Mouse (Mus musculus) CH12.LX (cell line): ENCODE measurements around the gene Cycs. TPM values are rescaled to one million over a fixed set of nuclear protein-coding genes. Genes with fewer than 3 reads are reported as not detected.

ENCODE experiments used
- DNase-seq: peaks from one replicate; pipeline ENCODE4 v3.0.0-alpha.2; 2013; ENCODE audit errors: extremely low read depth
- H3K27ac ChIP-seq: 2 replicates; pipeline ENCODE4 v1.5.1; 2012; ENCODE audit warnings: low read depth, mild to moderate bottlenecking, control low read depth, moderate library complexity; ENCODE audit not compliant: insufficient read depth
- H3K27me3 ChIP-seq: replicated peaks from 2 replicates; pipeline ENCODE3; 2012; ENCODE audit warnings: inconsistent platforms
- H3K36me3 ChIP-seq, 2 experiments: replicated peaks in 1 of 2; 2 replicates each; pipeline versions ENCODE3 to v1.6.1; 2012; ENCODE audit warnings: inconsistent platforms in 1 of 2, low read length in 1 of 2, mild to moderate bottlenecking in 1 of 2, mixed read lengths in 1 of 2, moderate library complexity in 1 of 2; ENCODE audit not compliant: control insufficient read depth in 1 of 2, insufficient read depth in 1 of 2
- H3K4me1 ChIP-seq, 2 experiments: 2 replicates each; pipeline ENCODE4 v1.6.1; 2012; ENCODE audit warnings: inconsistent platforms in 1 of 2, moderate library complexity in 1 of 2; ENCODE audit not compliant: insufficient read depth in 2 of 2, control insufficient read depth in 1 of 2
- H3K4me2 ChIP-seq: 2 replicates; pipeline ENCODE4 v1.6.1; 2012; ENCODE audit warnings: low read depth, mild to moderate bottlenecking, control low read depth; ENCODE audit not compliant: poor library complexity, insufficient read depth, severe bottlenecking
- H3K4me3 ChIP-seq, 3 experiments: fragments of 150-350 bp in 1 of 3; sonication (generic) in 1 of 3; replicated peaks in 1 of 3; 2 replicates each; pipeline versions ENCODE3 to v1.5.1; 2011 to 2012; ENCODE audit warnings: low read depth in 2 of 3, low read length in 2 of 3, mild to moderate bottlenecking in 2 of 3, moderate library complexity in 2 of 3, control low read depth in 1 of 3, improper control_type of control experiment in 1 of 3, inconsistent platforms in 1 of 3, mixed read lengths in 1 of 3; ENCODE audit not compliant: poor library complexity in 1 of 3
- H3K79me2 ChIP-seq: replicated peaks from 2 replicates; pipeline ENCODE4 v1.6.1; 2012; ENCODE audit warnings: mild to moderate bottlenecking, moderate library complexity; ENCODE audit not compliant: control insufficient read depth, poor library complexity, insufficient read depth, severe bottlenecking; ENCODE audit errors: extremely low read depth
- H3K9ac ChIP-seq: 2 replicates; pipeline ENCODE4 v1.6.1; 2012; ENCODE audit warnings: low read depth, mild to moderate bottlenecking, control low read depth, moderate library complexity; ENCODE audit not compliant: insufficient read depth
- H3K9me3 ChIP-seq: replicated peaks from 2 replicates; pipeline ENCODE3; 2012; ENCODE audit warnings: low read length, inconsistent platforms, mixed read lengths
- BHLHE40 ChIP-seq: IDR thresholded peaks from 2 replicates; pipeline ENCODE4 v1.6.1; 2011; ENCODE audit warnings: mild to moderate bottlenecking, low read depth, low read length, improper control_type of control experiment
- CHD1 ChIP-seq: IDR thresholded peaks from 2 replicates; pipeline ENCODE4 v1.6.1; 2012; ENCODE audit warnings: low read depth, low read length, improper control_type of control experiment, inconsistent platforms
- CHD2 ChIP-seq: IDR thresholded peaks from 2 replicates; pipeline ENCODE4 v1.6.1; 2011; ENCODE audit warnings: low read length, improper control_type of control experiment
- E2F4 ChIP-seq: IDR thresholded peaks from 2 replicates; pipeline ENCODE4 v1.6.1; 2011; ENCODE audit warnings: low read depth, low read length, improper control_type of control experiment; ENCODE audit not compliant: insufficient replicate concordance
- EP300 ChIP-seq: IDR thresholded peaks from 2 replicates; pipeline ENCODE4 v1.6.1; 2011; ENCODE audit warnings: low read length, improper control_type of control experiment
- HCFC1 ChIP-seq: IDR thresholded peaks from 2 replicates; pipeline ENCODE4 v1.6.1; 2012; ENCODE audit warnings: low read depth, mild to moderate bottlenecking, inconsistent platforms, low read length, improper control_type of control experiment
- IRF4 ChIP-seq: IDR thresholded peaks from 2 replicates; pipeline ENCODE4 v1.6.1; 2014; ENCODE audit warnings: low read depth, mild to moderate bottlenecking, inconsistent platforms, low read length, improper control_type of control experiment
- JUND ChIP-seq: conservative IDR thresholded peaks from 2 replicates; pipeline ENCODE4 v1.6.1; 2011; ENCODE audit warnings: low read depth, low read length, improper control_type of control experiment
- KAT2A ChIP-seq: IDR thresholded peaks from 2 replicates; pipeline ENCODE4 v1.6.1; 2012; ENCODE audit warnings: low read length, improper control_type of control experiment, inconsistent platforms; ENCODE audit not compliant: insufficient replicate concordance
- MAX ChIP-seq: IDR thresholded peaks from 2 replicates; pipeline ENCODE4 v1.6.1; 2011; ENCODE audit warnings: low read length, improper control_type of control experiment
- MEF2A ChIP-seq: IDR thresholded peaks from 2 replicates; pipeline ENCODE4 v1.6.1; 2014; ENCODE audit warnings: low read depth, mild to moderate bottlenecking, inconsistent platforms, low read length, improper control_type of control experiment, borderline replicate concordance
- NELFE ChIP-seq: IDR thresholded peaks from 2 replicates; pipeline ENCODE4 v1.6.1; 2011; ENCODE audit warnings: low read depth, low read length, improper control_type of control experiment
- PAX5 ChIP-seq: IDR thresholded peaks from 2 replicates; pipeline ENCODE4 v1.6.1; 2012; ENCODE audit warnings: low read length, inconsistent platforms, mixed read lengths
- RAD21 ChIP-seq: IDR thresholded peaks from 2 replicates; pipeline ENCODE4 v1.6.1; 2011; ENCODE audit warnings: low read depth, mild to moderate bottlenecking, low read length, improper control_type of control experiment, moderate library complexity
- RCOR1 ChIP-seq: conservative IDR thresholded peaks from 2 replicates; pipeline ENCODE4 v1.6.1; 2012; ENCODE audit warnings: low read depth, mild to moderate bottlenecking, inconsistent platforms, low read length, improper control_type of control experiment
- SIN3A ChIP-seq: IDR thresholded peaks from 2 replicates; pipeline ENCODE4 v1.6.1; 2012; ENCODE audit warnings: low read length, improper control_type of control experiment, inconsistent platforms
- SMC3 ChIP-seq: IDR thresholded peaks from 2 replicates; pipeline ENCODE4 v1.6.1; 2011; ENCODE audit warnings: low read depth, low read length, improper control_type of control experiment
- TBP ChIP-seq: conservative IDR thresholded peaks from 2 replicates; pipeline ENCODE4 v1.6.1; 2011; ENCODE audit warnings: low read depth, low read length, improper control_type of control experiment
- UBTF ChIP-seq: IDR thresholded peaks from 2 replicates; pipeline ENCODE4 v1.6.1; 2012; ENCODE audit warnings: low read depth, mild to moderate bottlenecking, inconsistent platforms, low read length, improper control_type of control experiment, moderate library complexity
- USF1 ChIP-seq: IDR thresholded peaks from 2 replicates; pipeline ENCODE4 v1.6.1; 2014; ENCODE audit warnings: low read depth, mild to moderate bottlenecking, inconsistent platforms, low read length, improper control_type of control experiment
- USF2 ChIP-seq: conservative IDR thresholded peaks from 2 replicates; pipeline ENCODE4 v1.6.1; 2011; ENCODE audit warnings: low read depth, low read length, improper control_type of control experiment
- ZC3H11A ChIP-seq: IDR thresholded peaks from 2 replicates; pipeline ENCODE4 v1.6.1; 2012; ENCODE audit warnings: low read depth, mild to moderate bottlenecking, inconsistent platforms, low read length, improper control_type of control experiment
- ZKSCAN1 ChIP-seq: IDR thresholded peaks from 2 replicates; pipeline ENCODE4 v1.6.1; 2012; ENCODE audit warnings: low read depth, inconsistent platforms, low read length, improper control_type of control experiment, borderline replicate concordance
- ZMIZ1 ChIP-seq: IDR thresholded peaks from 2 replicates; pipeline ENCODE4 v1.6.1; 2012; ENCODE audit warnings: low read depth, mild to moderate bottlenecking, inconsistent platforms, low read length, improper control_type of control experiment
- dilution Hi-C: fragments of 300-500 bp; cut with MboI; formaldehyde crosslinking; loops from 2 replicates; pipeline ENCODE4 v1.14.3; 2020; ENCODE audit warnings: low sequenced_read_pairs; ENCODE audit not compliant: extremely low pct_unique_long_range_greater_than_20kb, extremely low pct_ligation_motif_present
- in situ Hi-C: fragments of 300-500 bp; cut with MboI; formaldehyde crosslinking; loops from 3 replicates; pipeline ENCODE4 v1.14.3; 2019; ENCODE audit warnings: low sequenced_read_pairs, low pct_ligation_motif_present, low pct_unique_long_range_greater_than_20kb, mixed read lengths
- polyA plus RNA-seq: library from polyadenylated mRNA; unstranded; fragments of >175 nt; gene quantifications from 2 replicates; pipeline ENCODE4 v1.2.1, GENCODE M21; 2012; ENCODE audit warnings: low read depth; ENCODE audit not compliant: insufficient read length
- total RNA-seq, 2 experiments: library from RNA; depleted of rRNA; stranded (reverse); fragments of 300-350 nt in 1 of 2; fragments of >200 nt in 1 of 2; gene quantifications; 2 replicates each; pipeline ENCODE4 v1.2.3; 2012 to 2014

Gene Cycs
- total and polyA plus RNA-seq, 3 experiments: 34.2 to 122 (median 44.6) TPM

DNA sequence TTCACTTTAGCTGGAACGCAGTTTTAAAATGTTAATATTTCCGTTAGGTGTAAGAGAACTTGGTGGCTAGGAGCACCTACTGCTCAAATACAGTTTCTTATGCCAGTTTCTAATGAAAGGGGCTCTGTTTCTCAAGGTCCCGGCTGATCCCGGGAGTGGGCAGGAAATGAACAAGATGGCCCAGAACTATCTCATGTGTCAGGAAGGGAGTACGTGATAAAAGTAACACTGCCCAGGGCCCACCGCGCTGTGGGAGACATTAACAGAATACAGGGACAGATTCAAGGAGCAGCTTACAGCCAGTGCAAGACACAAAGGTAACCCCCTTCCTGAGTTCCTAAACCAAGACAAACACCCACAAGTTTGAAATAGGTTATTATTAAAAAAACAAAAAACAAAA, 19.4 kb upstream of the Cycs start:
- Histone ChIP-seq H3K4me2 (no peak overlapping the region), H3K9ac (no peak overlapping the region)
- TF ChIP-seq USF2: no peak
- TF ChIP-seq ZC3H11A: no peak
- no peak for TF ChIP-seq CHD1
- TF ChIP-seq JUND: no peak
- TF ChIP-seq TBP: no peak
- no peak for TF ChIP-seq E2F4
- TF ChIP-seq HCFC1: no peak
- no peak for TF ChIP-seq RAD21
- no peak for TF ChIP-seq BHLHE40
- no peak for TF ChIP-seq EP300
- no peak for TF ChIP-seq SIN3A
- TF ChIP-seq, all 38 proteins: peak for 0
- H3K27ac ChIP-seq: no peak overlapping the region
- no peaks in the 10 kb centered on the region for H3K79me2 ChIP-seq
- no peaks in the 10 kb centered on the region for H3K9me3 ChIP-seq
- H3K36me3 ChIP-seq: no peaks in the 10 kb centered on the region
- no peak for DNase-seq
- in situ Hi-C loops (no loop called here), dilution Hi-C loops (no loop called here)
- H3K27me3 ChIP-seq: no peaks in the 10 kb centered on the region
- H3K4me1 ChIP-seq: no peaks in the 10 kb centered on the region
- no peak overlapping the region for H3K4me3 ChIP-seq

DNA sequence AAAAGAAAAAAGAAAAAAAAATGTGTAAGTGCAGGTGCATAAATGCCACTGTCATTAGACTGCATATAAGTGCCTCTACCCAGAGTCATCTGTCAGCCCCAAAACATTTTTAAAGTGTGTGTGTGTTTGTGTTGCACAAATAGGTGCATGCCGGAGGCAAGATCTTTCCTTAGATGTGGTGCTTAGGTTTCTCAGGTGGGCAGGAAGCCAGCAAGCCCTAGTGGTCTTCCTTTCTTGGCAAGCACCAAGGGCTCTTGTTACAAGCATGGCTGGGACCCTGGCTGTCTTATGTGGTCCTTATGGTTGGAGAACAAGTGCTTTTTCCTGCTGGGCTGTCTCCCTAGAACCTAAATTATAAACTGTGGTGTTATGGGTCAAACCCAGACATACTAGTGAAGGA, 5.3 kb upstream of the Cycs start:
- Histone ChIP-seq H3K36me3 (no peaks in the 10 kb centered on the region), H3K79me2 (no peaks in the 10 kb centered on the region), H3K27ac (no peak overlapping the region), H3K4me3 (no peak overlapping the region), H3K27me3 (no peaks in the 10 kb centered on the region), H3K4me1 (peaks cover 0 to 7% of the 10 kb centered on the region in 2 experiments; a peak in 1 of 4 replicates), H3K4me2 (no peak overlapping the region), H3K9me3 (no peaks in the 10 kb centered on the region), H3K9ac (no peak overlapping the region)
- no peak for DNase-seq
- TF ChIP-seq CHD2: no peak
- TF ChIP-seq NELFE: no peak
- TF ChIP-seq MAX: no peak
- TF ChIP-seq USF1: no peak
- no peak for TF ChIP-seq PAX5
- TF ChIP-seq ZMIZ1: no peak
- TF ChIP-seq SMC3: no peak
- TF ChIP-seq ZC3H11A: no peak
- TF ChIP-seq BHLHE40: no peak
- no peak for TF ChIP-seq UBTF
- no peak for TF ChIP-seq KAT2A
- no peak for TF ChIP-seq USF2
- no peak for TF ChIP-seq HCFC1
- no peak for TF ChIP-seq MEF2A
- TF ChIP-seq RCOR1: no peak
- no peak for TF ChIP-seq IRF4
- TF ChIP-seq ZKSCAN1: no peak
- dilution Hi-C loops (no loop called here), in situ Hi-C loops (no loop called here)
